Mouse (Mus musculus) forebrain, postnatal 0 days (tissue): ENCODE results near the gene Tpsab1. TPM values are rescaled to one million over a fixed set of nuclear protein-coding genes. Genes with fewer than 3 reads are reported as not detected.

Experiments
- ATAC-seq: fragments of 200-750 bp; cut with Nextera tagmentation; 2 replicates; pipeline ENCODE4 v1.8.0; 2017; ENCODE audit warnings: mild to moderate bottlenecking, moderate library complexity
- DNase-seq: peaks from one replicate; pipeline ENCODE4 v3.0.0-alpha.2; 2015
- H3K27ac ChIP-seq: fragments of 300-500 bp; sonication (generic); 2 replicates; pipeline ENCODE4 v1.5.1; 2014; ENCODE audit warnings: low read depth, mild to moderate bottlenecking, antibody characterized with exemption, low read length, moderate library complexity, mixed read lengths
- H3K27me3 ChIP-seq: fragments of 300-500 bp; sonication (generic); 2 replicates; pipeline ENCODE4 v1.6.1; 2014; ENCODE audit warnings: mild to moderate bottlenecking, low read length, mixed read lengths; ENCODE audit not compliant: insufficient read depth
- H3K36me3 ChIP-seq: fragments of 300-500 bp; sonication (generic); 2 replicates; pipeline ENCODE4 v1.6.1; 2014; ENCODE audit warnings: mild to moderate bottlenecking, moderate library complexity; ENCODE audit not compliant: insufficient read depth
- H3K4me1 ChIP-seq: fragments of 300-500 bp; sonication (generic); 2 replicates; pipeline ENCODE4 v1.6.1; 2014; ENCODE audit warnings: antibody characterized with exemption; ENCODE audit not compliant: insufficient read depth
- H3K4me2 ChIP-seq: fragments of 300-500 bp; sonication (generic); 2 replicates; pipeline ENCODE4 v1.6.1; 2014; ENCODE audit warnings: low read depth, mild to moderate bottlenecking, moderate library complexity
- H3K4me3 ChIP-seq: fragments of 300-500 bp; sonication (generic); 2 replicates; pipeline ENCODE4 v1.5.1; 2014; ENCODE audit warnings: low read depth, low read length, mixed read lengths
- H3K9ac ChIP-seq: fragments of 300-500 bp; sonication (generic); 2 replicates; pipeline ENCODE4 v1.6.1; 2014; ENCODE audit warnings: mild to moderate bottlenecking
- H3K9me3 ChIP-seq: fragments of 300-500 bp; sonication (generic); 2 replicates; pipeline ENCODE4 v1.6.1; 2016; ENCODE audit warnings: low read length
- CTCF ChIP-seq: sonication (generic); IDR thresholded peaks from 2 replicates; pipeline ENCODE4 v1.5.1; 2016; ENCODE audit warnings: antibody characterized with exemption, control low read depth, low read depth
- WGBS: fragments of 180-500 bp; shearing (Covaris S2); extraction: QIAGEN DNeasy Blood & Tissue Kit; methylation state at CpG from one replicate; pipeline ENCODE4 v1.1.7; 2014; 5-methylcytosine and 5-hydroxymethylcytosine counted together
- polyA plus RNA-seq: library from polyadenylated mRNA; unstranded; fragments of >200 nt; fragmentation: Nextera tagmentation; extraction: Ambion mirVana; gene quantifications from 2 replicates; pipeline ENCODE4 v1.2.1, GENCODE M21; 2015
- total RNA-seq: library from RNA; depleted of rRNA; stranded (reverse); fragments of >200 nt; gene quantifications from 2 replicates; pipeline ENCODE4 v1.2.3, GENCODE M21; 2014; rRNA removed

Gene Tpsab1
- total and polyA plus RNA-seq, 2 experiments from 2014 or later, result 0.13 TPM; not detected in 1

- WGBS, result 79% methylated on average over 5 of the region's 5 CpGs
- no peak for ATAC-seq
- H3K27me3 ChIP-seq, result no peaks in the 10 kb centered on the region
These were observed 27.0 kb downstream of the Tpsab1 start, which contains the start of gene Prss29 for GRCm38 (mm10) chr17:25318354-25318753. Gene Prss29, plus strand, starts transcription at chr17:25318654.

DNA sequence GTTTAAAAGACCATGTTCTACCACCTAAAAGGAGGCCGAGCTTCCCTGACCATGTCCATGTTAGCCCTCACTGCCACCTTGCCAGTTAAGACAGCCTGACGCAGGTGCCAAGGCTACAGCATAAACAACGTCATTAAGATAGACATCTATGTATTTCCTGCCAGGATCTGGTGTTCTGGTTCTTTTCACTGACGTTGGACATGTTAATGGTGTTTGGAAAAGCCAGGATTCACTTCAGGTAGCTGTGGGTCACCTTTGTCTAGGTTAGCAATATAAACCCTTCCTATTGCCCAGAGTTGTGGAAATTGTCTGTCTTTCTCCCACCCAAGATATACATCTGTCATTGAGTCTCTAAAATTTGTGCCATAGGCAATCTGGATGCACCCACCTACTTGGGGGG is 37.0 kb downstream of the Tpsab1 start, which contains the start of gene Prss28:
Gene Prss28 (plus strand): TSS at position 301 of the 400 bp plus-strand sequence.
- no peak for ATAC-seq
- DNase-seq, result no peak
- TF ChIP-seq CTCF, result no peak
- no peak within 1 kb of the TSS for H3K4me3 ChIP-seq
- no peak within 1 kb of the TSS for H3K9ac ChIP-seq
- no peak within 1 kb of the TSS for H3K27ac ChIP-seq
- H3K4me1 ChIP-seq, result no peaks in the 10 kb centered on the region
- H3K4me2 ChIP-seq, result no peak within 1 kb of the TSS
- H3K9me3 ChIP-seq, result no peaks in the 10 kb centered on the region
- H3K27me3 ChIP-seq, result no peaks in the 10 kb centered on the region
- 81% methylated on average over 4 of the region's 4 CpGs for WGBS
- H3K36me3 ChIP-seq, result no peaks in the 10 kb centered on the region

More at GRCm38 (mm10) chr17:25318354-25318753, 27.0 kb downstream of the Tpsab1 start, which contains the start of gene Prss29:
- no peak within 1 kb of the TSS for H3K4me2 ChIP-seq
- H3K9ac ChIP-seq, result no peak within 1 kb of the TSS
- no peak for TF ChIP-seq CTCF
- no peak within 1 kb of the TSS for H3K27ac ChIP-seq
- no peaks in the 10 kb centered on the region for H3K36me3 ChIP-seq
- H3K4me3 ChIP-seq, result no peak within 1 kb of the TSS
- no peak for DNase-seq
- H3K9me3 ChIP-seq, result no peaks in the 10 kb centered on the region
- no peaks in the 10 kb centered on the region for H3K4me1 ChIP-seq

DNA sequence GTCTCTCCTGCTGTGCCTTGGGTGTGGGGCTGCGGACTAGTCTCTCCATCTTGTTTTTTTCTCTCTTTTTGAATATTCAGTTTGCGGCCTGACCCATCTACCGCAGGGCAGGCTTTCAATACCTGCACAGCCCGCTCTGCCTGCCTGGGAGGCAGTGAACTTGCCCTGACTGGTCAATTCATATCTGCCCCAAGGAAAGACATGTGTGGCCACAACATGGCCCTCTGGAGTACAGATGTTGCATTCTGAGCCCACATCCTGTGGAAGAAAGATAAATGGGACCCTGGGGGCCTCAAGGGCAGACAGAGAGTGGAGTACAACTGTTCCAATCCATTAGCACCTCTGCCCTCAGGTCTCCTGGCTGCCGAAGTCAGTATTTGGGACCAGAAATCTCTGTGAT is 47.3 kb downstream of the Tpsab1 start, which contains the start of gene Prss34:
Gene Prss34 (plus strand): TSS at position 301 of the 400 bp plus-strand sequence.
- no peak for TF ChIP-seq CTCF
- Histone ChIP-seq H3K9me3 (no peaks in the 10 kb centered on the region), H3K4me3 (no peak within 1 kb of the TSS), H3K27me3 (no peaks in the 10 kb centered on the region), H3K4me1 (no peaks in the 10 kb centered on the region), H3K9ac (no peak within 1 kb of the TSS), H3K4me2 (no peak within 1 kb of the TSS), H3K27ac (no peak within 1 kb of the TSS), H3K36me3 (no peaks in the 10 kb centered on the region)
- DNase-seq, result no peak
- ATAC-seq, result no peak
- 90% methylated on average over 5 of the region's 5 CpGs for WGBS

DNA sequence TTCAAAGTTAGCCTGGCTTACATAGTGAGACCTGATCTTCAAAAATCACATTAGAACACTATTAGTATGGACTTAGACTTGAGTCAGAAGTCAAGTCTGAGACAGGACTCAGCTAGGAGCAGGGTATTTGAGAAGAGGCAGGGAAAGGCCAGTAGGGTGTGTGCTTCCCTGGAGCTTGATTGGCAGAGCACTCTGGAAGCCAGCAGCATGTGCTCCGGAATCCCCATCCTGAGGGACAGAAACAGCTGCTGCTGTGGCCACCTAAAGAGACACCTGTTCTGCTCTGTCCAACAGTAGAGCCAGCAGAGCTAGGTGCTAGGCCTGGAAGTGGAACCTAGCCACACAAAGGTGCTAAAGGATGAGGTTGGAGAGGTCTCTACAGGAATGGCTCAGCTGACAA is 51.3 kb downstream of the Tpsab1 start:
- no peaks in the 10 kb centered on the region for H3K27me3 ChIP-seq
- no peaks in the 10 kb centered on the region for H3K4me1 ChIP-seq
- H3K27ac ChIP-seq, result no peak overlapping the region
- no peak overlapping the region for H3K4me2 ChIP-seq
- no peak for TF ChIP-seq CTCF
- WGBS, result 62% methylated on average over 1 of the region's 1 CpGs
- H3K9ac ChIP-seq, result no peak overlapping the region
- DNase-seq (no peak), ATAC-seq (no peak)
- H3K36me3 ChIP-seq, result no peaks in the 10 kb centered on the region
- no peak overlapping the region for H3K4me3 ChIP-seq
- no peaks in the 10 kb centered on the region for H3K9me3 ChIP-seq

- H3K4me3 ChIP-seq, result no peak overlapping the region
- H3K4me1 ChIP-seq, result no peaks in the 10 kb centered on the region
- no peaks in the 10 kb centered on the region for H3K9me3 ChIP-seq
- DNase-seq, result no peak
- no peaks in the 10 kb centered on the region for H3K36me3 ChIP-seq
- no peak for ATAC-seq
- H3K27ac ChIP-seq, result no peak overlapping the region
- no peaks in the 10 kb centered on the region for H3K27me3 ChIP-seq
- H3K9ac ChIP-seq, result no peak overlapping the region
- TF ChIP-seq CTCF, result no peak
- WGBS, result 81% methylated on average over 5 of the region's 5 CpGs
- H3K4me2 ChIP-seq, result no peak overlapping the region
These were observed 51.9 kb downstream of the Tpsab1 start for GRCm38 (mm10) chr17:25293495-25293894.

Other genes with a start within 250 kb of the Tpsab1 start
- gene Telo2, start 229.6 kb downstream of the Tpsab1 start, total RNA-seq, result 51.9 and 92.2 TPM in 2 replicates
- gene Telo2, start 229.6 kb downstream of the Tpsab1 start, polyA plus RNA-seq, result 32.4 and 35.6 TPM in 2 replicates
- 1.2 TPM in 1 of 2 replicates, not detected in the other for gene Ptx4, start 224.8 kb downstream of the Tpsab1 start, total RNA-seq
- 0.20 and 0.54 TPM in 2 replicates for gene Ptx4, start 224.8 kb downstream of the Tpsab1 start, polyA plus RNA-seq
- gene Clcn7, start 212.2 kb downstream of the Tpsab1 start, total RNA-seq, result 29.2 and 33.1 TPM in 2 replicates
- gene Clcn7, start 212.2 kb downstream of the Tpsab1 start, polyA plus RNA-seq, result 14.8 and 19.0 TPM in 2 replicates
- gene Ccdc154, start 183.1 kb downstream of the Tpsab1 start, total RNA-seq, result 0.05 TPM in 1 of 2 replicates, not detected in the other
- gene Ccdc154, start 183.1 kb downstream of the Tpsab1 start, polyA plus RNA-seq, result not detected in 2 replicates
- gene Gm38655, start 170.1 kb downstream of the Tpsab1 start, total RNA-seq, result not detected in 2 replicates
- not detected in 2 replicates for gene Gm38655, start 170.1 kb downstream of the Tpsab1 start, polyA plus RNA-seq
- 23.7 and 24.2 TPM in 2 replicates for gene BC003965, start 161.0 kb downstream of the Tpsab1 start, total RNA-seq
- gene BC003965, start 161.0 kb downstream of the Tpsab1 start, polyA plus RNA-seq, result 30.8 and 32.8 TPM in 2 replicates
- gene Unkl, start 157.2 kb downstream of the Tpsab1 start, total RNA-seq, result 21.6 and 22.8 TPM in 2 replicates
- gene Unkl, start 157.2 kb downstream of the Tpsab1 start, polyA plus RNA-seq, result 7.6 and 11.6 TPM in 2 replicates
- 91.3 and 109 TPM in 2 replicates for gene Gnptg, start 105.4 kb downstream of the Tpsab1 start, total RNA-seq
- gene Gnptg, start 105.4 kb downstream of the Tpsab1 start, polyA plus RNA-seq, result 119 and 121 TPM in 2 replicates
- 56.6 and 62.0 TPM in 2 replicates for gene Tsr3, start 105.4 kb downstream of the Tpsab1 start, total RNA-seq
- 70.0 and 78.6 TPM in 2 replicates for gene Tsr3, start 105.4 kb downstream of the Tpsab1 start, polyA plus RNA-seq
- gene Baiap3, start 89.2 kb downstream of the Tpsab1 start, total RNA-seq, result 30.2 and 70.8 TPM in 2 replicates
- gene Baiap3, start 89.2 kb downstream of the Tpsab1 start, polyA plus RNA-seq, result 8.2 and 16.2 TPM in 2 replicates
- 508 and 550 TPM in 2 replicates for gene Ube2i, start 70.9 kb downstream of the Tpsab1 start, total RNA-seq
- 439 and 486 TPM in 2 replicates for gene Ube2i, start 70.9 kb downstream of the Tpsab1 start, polyA plus RNA-seq
- not detected in 2 replicates for gene Prss34, start 47.2 kb downstream of the Tpsab1 start, total RNA-seq
- gene Prss34, start 47.2 kb downstream of the Tpsab1 start, polyA plus RNA-seq, result not detected in 2 replicates
- gene Prss28, start 36.9 kb downstream of the Tpsab1 start, total RNA-seq, result not detected in 2 replicates
- gene Prss28, start 36.9 kb downstream of the Tpsab1 start, polyA plus RNA-seq, result not detected in 2 replicates
- not detected in 2 replicates for gene Prss29, start 26.9 kb downstream of the Tpsab1 start, total RNA-seq
- gene Prss29, start 26.9 kb downstream of the Tpsab1 start, polyA plus RNA-seq, result not detected in 2 replicates
- gene Tpsb2, start 20.7 kb upstream of the Tpsab1 start, total RNA-seq, result 0.33 and 1.4 TPM in 2 replicates
- 3.8 and 4.2 TPM in 2 replicates for gene Tpsb2, start 20.7 kb upstream of the Tpsab1 start, polyA plus RNA-seq
- not detected in 2 replicates for gene Tpsg1, start 23.7 kb upstream of the Tpsab1 start, total RNA-seq
- 0.92 and 1.2 TPM in 2 replicates for gene Tpsg1, start 23.7 kb upstream of the Tpsab1 start, polyA plus RNA-seq
- gene Cacna1h, start 88.2 kb upstream of the Tpsab1 start, total RNA-seq, result 101 and 149 TPM in 2 replicates
- gene Cacna1h, start 88.2 kb upstream of the Tpsab1 start, polyA plus RNA-seq, result 6.2 and 8.1 TPM in 2 replicates
- 3.3 and 4.8 TPM in 2 replicates for gene Tekt4, start 109.1 kb upstream of the Tpsab1 start, total RNA-seq
- gene Tekt4, start 109.1 kb upstream of the Tpsab1 start, polyA plus RNA-seq, result 2.5 and 2.9 TPM in 2 replicates
- gene Sstr5, start 151.7 kb upstream of the Tpsab1 start, total RNA-seq, result 1.0 and 2.0 TPM in 2 replicates
- 0.64 and 0.94 TPM in 2 replicates for gene Sstr5, start 151.7 kb upstream of the Tpsab1 start, polyA plus RNA-seq
- gene Sox8, start 225.1 kb upstream of the Tpsab1 start, total RNA-seq, result 26.6 and 27.4 TPM in 2 replicates
- 20.8 and 22.6 TPM in 2 replicates for gene Sox8, start 225.1 kb upstream of the Tpsab1 start, polyA plus RNA-seq
- 21.5 and 28.1 TPM in 2 replicates for gene Lmf1, start 233.5 kb upstream of the Tpsab1 start, total RNA-seq
- gene Lmf1, start 233.5 kb upstream of the Tpsab1 start, polyA plus RNA-seq, result 13.9 and 17.8 TPM in 2 replicates